Mouse (Mus musculus) heart, postnatal 36 days (tissue): ENCODE measurements at regions not wholly inside any gene's neighbourhood (a gene's known extent, or its start where the extent isn't known, plus 50 kb on each side); places are given as distances from the start of the nearest gene placed in this dataset.
"Not testable (repeated sequence)": the region's sequence is repeated elsewhere in the genome, so short reads cannot be mapped to it uniquely, and the experiment has no call there.

Source experiments
- DNase-seq, 2 experiments: peaks; one replicate each; pipeline ENCODE4 v3.0.0; 2021 to 2022
- intact Hi-C: fragments of 180-260 bp; cut with DNase I; formaldehyde crosslinking; loops from one replicate; pipeline ENCODE4 v1.15.1; 2025

DNA sequence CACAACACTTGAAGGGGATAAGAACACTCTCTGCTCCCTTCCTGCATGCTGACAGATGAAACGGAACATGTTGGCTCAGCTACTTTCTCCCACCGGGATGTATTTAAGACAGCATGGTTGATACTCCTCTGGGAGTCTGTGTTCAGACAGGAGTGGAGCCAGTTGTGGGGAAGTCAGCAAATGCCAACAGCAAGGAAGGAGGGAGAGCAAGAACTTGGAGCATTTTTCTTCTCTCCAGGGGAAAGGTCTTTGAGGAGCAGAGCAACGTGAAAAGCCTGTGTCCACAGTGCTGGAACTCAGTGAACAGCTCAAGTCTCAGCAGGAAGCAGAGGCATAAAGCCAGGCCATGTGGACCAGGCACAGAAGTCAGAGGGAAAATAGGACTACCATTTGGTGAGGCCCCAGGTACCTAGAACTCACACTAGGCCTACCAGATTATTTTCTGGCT, 188.8 kb upstream of the Dmac1 start:
- DNase-seq, result peak in 1 of 2 experiments; percentile 5
- intact Hi-C loops, result no loop called here

DNA sequence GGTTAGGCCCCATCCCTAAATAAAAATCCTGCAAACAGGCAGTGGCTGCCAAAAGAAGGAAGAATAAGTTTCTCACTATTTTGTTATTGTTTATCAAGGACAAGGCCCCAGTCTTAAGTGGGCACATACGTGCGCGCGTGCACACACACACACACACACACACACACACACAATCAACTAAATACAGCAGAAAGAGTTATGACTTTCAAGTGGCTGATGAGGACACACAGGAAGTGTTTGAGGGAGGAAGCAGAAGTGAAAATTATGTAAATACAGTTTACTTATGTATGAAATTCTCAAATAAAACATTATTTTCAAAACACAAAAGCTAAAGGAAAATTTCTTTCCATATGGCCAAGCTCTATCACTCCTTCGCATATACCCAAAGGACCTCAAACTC, 185.5 kb upstream of the Dmac1 start:
- intact Hi-C loops, result no loop called here
- no peak for DNase-seq

DNA sequence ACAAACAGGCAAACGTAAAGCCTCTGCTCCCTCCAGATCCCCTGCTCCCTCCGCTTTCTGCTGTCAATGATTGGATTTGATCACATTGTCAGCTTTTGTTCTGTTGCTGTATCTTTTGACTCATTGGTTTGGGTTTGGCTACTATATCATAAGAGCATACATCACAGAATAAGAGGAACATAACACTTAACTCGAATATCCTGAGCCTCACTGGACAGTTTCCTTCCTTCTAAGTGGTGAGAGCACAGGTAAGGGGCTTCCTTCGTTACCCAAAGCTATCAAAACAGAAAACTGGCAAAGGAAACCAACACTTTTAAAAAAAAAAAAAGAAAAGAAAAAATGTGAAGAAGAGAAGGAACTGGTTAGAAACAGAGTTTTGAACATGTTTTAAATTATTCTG, 171.4 kb upstream of the Dmac1 start:
- intact Hi-C loops, result no loop called here
- no peak for DNase-seq

DNA sequence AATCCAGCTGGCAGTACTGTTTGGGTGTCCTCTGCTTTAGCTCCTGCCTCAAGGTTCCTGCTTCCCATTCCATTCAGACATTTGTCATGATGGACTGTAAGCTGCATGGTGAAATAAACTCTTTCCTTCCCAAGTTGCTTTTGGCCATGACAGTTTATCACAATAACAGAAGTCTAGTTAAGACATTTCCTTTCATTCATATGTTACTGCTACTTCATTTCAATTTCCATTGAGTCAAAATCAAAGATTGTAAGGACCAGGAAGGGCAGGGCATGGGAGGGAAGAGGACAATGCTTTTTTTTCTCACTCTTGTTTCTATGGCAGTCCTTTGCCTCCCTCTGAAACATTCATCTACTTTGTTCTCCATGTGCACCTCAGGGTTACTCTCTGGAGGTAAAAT, 145.2 kb upstream of the Dmac1 start:
- intact Hi-C loops, result no loop called here
- no peak for DNase-seq

DNA sequence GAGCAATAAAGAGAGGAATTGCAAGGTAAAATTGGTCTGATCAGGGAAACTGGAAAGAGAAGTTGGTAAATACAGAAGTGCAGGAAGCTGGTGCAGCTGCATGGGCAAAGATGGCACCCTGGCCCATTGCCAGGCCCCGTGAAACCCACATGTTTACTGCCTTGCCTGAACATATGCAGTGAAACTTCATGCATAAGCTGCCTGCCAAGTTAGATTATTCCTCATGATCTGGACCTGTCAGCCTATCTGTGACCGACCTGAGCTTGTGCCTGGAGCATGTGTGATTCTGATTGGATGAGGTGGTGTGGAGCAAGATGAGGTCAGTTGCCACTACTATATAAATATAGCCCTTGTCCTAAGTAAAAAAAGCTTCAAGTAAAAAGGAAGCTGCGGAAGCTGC, 122.6 kb upstream of the Dmac1 start:
- peak in 1 of 2 experiments; percentile 2 for DNase-seq
- intact Hi-C loops, result not testable (repeated sequence)

DNA sequence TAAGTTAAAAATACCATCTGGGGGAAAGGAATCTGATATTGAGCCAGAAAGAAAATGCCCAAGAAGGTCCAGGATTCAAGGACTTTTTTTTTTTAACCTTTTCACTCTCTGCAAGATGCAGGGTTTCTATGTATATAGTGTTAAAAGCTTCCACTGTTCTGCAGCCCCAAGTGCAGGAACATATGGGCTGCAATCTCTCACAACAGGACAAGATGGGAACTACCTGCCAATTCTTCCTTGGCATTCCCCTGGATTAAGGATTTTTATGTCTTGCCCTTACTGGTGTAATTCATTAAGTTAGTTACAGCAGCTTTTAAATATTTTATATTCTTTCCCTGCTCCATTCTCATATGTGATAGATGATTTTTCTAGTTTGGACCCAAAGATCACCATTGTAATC, 116.9 kb upstream of the Dmac1 start:
- intact Hi-C loops, result no loop called here
- no peak for DNase-seq

DNA sequence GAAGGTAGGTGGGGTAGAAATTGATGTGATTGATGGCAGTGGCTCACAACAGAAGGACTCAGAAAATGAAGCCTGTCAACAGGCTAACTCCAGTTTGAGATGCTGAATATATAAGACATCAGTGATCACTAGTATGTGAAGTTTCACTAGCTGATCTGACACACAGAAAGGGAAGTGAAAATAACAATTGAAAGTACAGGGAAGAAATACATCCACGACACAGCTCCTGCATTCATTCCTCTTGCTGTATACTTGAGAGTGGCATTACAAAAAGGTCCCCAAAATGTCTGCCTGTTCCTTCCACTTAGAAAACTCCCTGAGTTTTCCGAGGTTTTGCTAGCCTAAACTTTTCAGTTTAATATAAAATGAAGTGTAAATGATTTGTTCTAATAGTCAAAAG, 116.2 kb upstream of the Dmac1 start:
- intact Hi-C loops, result no loop called here
- no peak for DNase-seq

- intact Hi-C loops, result no loop called here
- no peak for DNase-seq
Observed at GRCm38 (mm10) chr4:75386271-75386938, 108.3 kb upstream of the Dmac1 start.

GRCm38 (mm10) chr4:75359496-75359895, 81.4 kb upstream of the Dmac1 start:
- intact Hi-C loops, result no loop called here
- DNase-seq, result no peak

GRCm38 (mm10) chr4:75355621-75356020, 77.5 kb upstream of the Dmac1 start:
- intact Hi-C loops, result no loop called here
- no peak for DNase-seq

- no peak for DNase-seq
- intact Hi-C loops, result no loop called here
Observed at GRCm38 (mm10) chr4:75334496-75334895, 56.4 kb upstream of the Dmac1 start.

GRCm38 (mm10) chr4:75332791-75333190, 54.7 kb upstream of the Dmac1 start:
- no peak for DNase-seq

GRCm38 (mm10) chr4:75329511-75330171, 51.5 kb upstream of the Dmac1 start:
- intact Hi-C loops, result no loop called here
- no peak for DNase-seq

More at GRCm38 (mm10) chr4:75332791-75333190, 54.7 kb upstream of the Dmac1 start:
- intact Hi-C loops, result no loop called here
